Mouse (Mus musculus) cortical plate, adult 2 months (tissue): ENCODE measurements around the gene Gm3239. TPM values are rescaled to one million over a fixed set of nuclear protein-coding genes. Genes with fewer than 3 reads are reported as not detected.
"Not testable (repeated sequence)": the region's sequence is repeated elsewhere in the genome, so short reads cannot be mapped to it uniquely, and the experiment has no call there.

ENCODE experiments used
- H3K27ac ChIP-seq: fragments of 200-500 bp; 2 replicates; pipeline ENCODE4 v1.5.1; 2012; ENCODE audit warnings: low read length, control low read depth, inconsistent platforms; ENCODE audit not compliant: insufficient read depth
- H3K4me1 ChIP-seq: fragments of 200-500 bp; 2 replicates; pipeline ENCODE4 v1.6.1; 2011; ENCODE audit warnings: low read length; ENCODE audit not compliant: control insufficient read depth, insufficient read depth
- H3K4me3 ChIP-seq: fragments of 200-500 bp; 2 replicates; pipeline ENCODE4 v1.5.1; 2011; ENCODE audit warnings: mild to moderate bottlenecking, low read length, control low read depth; ENCODE audit not compliant: insufficient read depth
- CTCF ChIP-seq: fragments of 200-500 bp; IDR thresholded peaks from 2 replicates; pipeline ENCODE4 v1.5.1; 2011; ENCODE audit warnings: mild to moderate bottlenecking, control low read depth, low read length; ENCODE audit not compliant: insufficient read depth; ENCODE audit errors: extremely low read depth
- polyA plus RNA-seq: library from polyadenylated mRNA; depleted of rRNA; stranded (reverse); fragments of >200 nt; gene quantifications from 2 replicates; pipeline ENCODE4 v1.2.3, GENCODE M21; 2012; rRNA removed

Gene Gm3239
- polyA plus RNA-seq, result 0.98 and 1.2 TPM in 2 replicates

- H3K4me1 ChIP-seq, H3K4me3 ChIP-seq, H3K27ac ChIP-seq: not testable (repeated sequence)
These were observed at the start of gene Gm3239 for GRCm38 (mm10) chr14:4663892-4664291. Gene Gm3239 (plus strand): TSS chr14:4664192.

GRCm38 (mm10) chr14:4632052-4632451, 31.9 kb upstream of the Gm3239 start, which contains the start of gene Gm8159:
Gene Gm8159 (plus strand): TSS chr14:4632352.
- H3K4me1 ChIP-seq, H3K4me3 ChIP-seq, H3K27ac ChIP-seq: not testable (repeated sequence)

- H3K4me3 ChIP-seq, H3K27ac ChIP-seq, H3K4me1 ChIP-seq: not testable (repeated sequence)
These were observed 14.7 kb upstream of the Gm3239 start for GRCm38 (mm10) chr14:4649309-4649708.

GRCm38 (mm10) chr14:4650324-4650723, 13.7 kb upstream of the Gm3239 start:
- H3K4me3 ChIP-seq, H3K4me1 ChIP-seq, H3K27ac ChIP-seq: not testable (repeated sequence)
- TF ChIP-seq CTCF, result 0 out of 2 replicates have a peak, but pooled peaks have one; percentile 7

GRCm38 (mm10) chr14:4708938-4709337, 44.9 kb downstream of the Gm3239 start, which contains the start of gene Gm7876:
Gene Gm7876 (plus strand): TSS chr14:4709238.
- H3K4me1 ChIP-seq, H3K27ac ChIP-seq, H3K4me3 ChIP-seq: not testable (repeated sequence)

Other genes starting within 250 kb of the Gm3239 start
- gene Gm3164, start 248.7 kb upstream of the Gm3239 start, polyA plus RNA-seq, result 0.34 and 0.40 TPM in 2 replicates
- 1.8 TPM in 1 of 2 replicates, not detected in the other for gene Gm3173, start 233.2 kb upstream of the Gm3239 start, polyA plus RNA-seq
- gene Gm3182, start 182.4 kb upstream of the Gm3239 start, polyA plus RNA-seq, result 0.06 and 0.08 TPM in 2 replicates
- not detected in 2 replicates for gene Gm3047, start 108.8 kb upstream of the Gm3239 start, polyA plus RNA-seq
- gene Gm8159, start 31.8 kb upstream of the Gm3239 start, polyA plus RNA-seq, result 0.30 and 0.40 TPM in 2 replicates
- gene Gm7876, start 45.0 kb downstream of the Gm3239 start, polyA plus RNA-seq, result 0.21 TPM in 1 of 2 replicates, not detected in the other
- 1.4 TPM in 2 replicates for gene Gm3252, start 62.6 kb downstream of the Gm3239 start, polyA plus RNA-seq
- not detected in 2 replicates for gene Gm9602, start 112.1 kb downstream of the Gm3239 start, polyA plus RNA-seq
- not detected in 2 replicates for gene Gm3269, start 173.9 kb downstream of the Gm3239 start, polyA plus RNA-seq
- gene Gm3264, start 191.4 kb downstream of the Gm3239 start, polyA plus RNA-seq, result 0.76 TPM in 1 of 2 replicates, not detected in the other
- gene Gm3278, start 228.2 kb downstream of the Gm3239 start, polyA plus RNA-seq, result 0.08 TPM in 1 of 2 replicates, not detected in the other